Mouse (Mus musculus) bone marrow, adult 2 months (tissue): ENCODE results near the gene Ezr.

ENCODE experiments used
- CTCF ChIP-seq: fragments of 200-500 bp; IDR thresholded peaks from 2 replicates; pipeline ENCODE4 v1.5.1; 2011; ENCODE audit warnings: low read length, control low read depth; ENCODE audit not compliant: control insufficient read depth, insufficient read depth
- POLR2A ChIP-seq: fragments of 200-500 bp; IDR thresholded peaks from 2 replicates; pipeline ENCODE4 v1.6.1; 2011; ENCODE audit warnings: low read depth, mild to moderate bottlenecking, control low read depth, low read length, borderline replicate concordance; ENCODE audit not compliant: control insufficient read depth

DNA sequence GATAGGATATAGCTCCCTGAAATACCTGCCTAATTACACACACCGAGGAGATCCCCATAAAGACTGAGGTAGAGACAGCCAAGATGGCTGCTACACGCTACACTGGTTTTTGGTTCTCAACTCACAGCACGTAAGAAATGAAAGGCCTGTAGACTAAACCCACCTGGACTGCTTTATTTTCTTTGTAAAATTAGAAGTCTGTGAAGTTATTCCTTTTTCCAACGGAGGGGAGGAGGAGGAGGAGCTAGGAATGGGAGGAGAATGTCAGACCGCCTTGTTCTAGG lies 10.2 kb downstream of the Ezr start:
- TF ChIP-seq CTCF, result no peak
- no peak for TF ChIP-seq POLR2A
